Mouse (Mus musculus): ENCODE measurements around the gene Nckipsd. TPM values are rescaled to one million over a fixed set of nuclear protein-coding genes. Genes with fewer than 3 reads are reported as not detected.

Nckipsd gene
- polyA plus RNA-seq, 1 experiment from 2014 or later = 10.0 TPM

DNA sequence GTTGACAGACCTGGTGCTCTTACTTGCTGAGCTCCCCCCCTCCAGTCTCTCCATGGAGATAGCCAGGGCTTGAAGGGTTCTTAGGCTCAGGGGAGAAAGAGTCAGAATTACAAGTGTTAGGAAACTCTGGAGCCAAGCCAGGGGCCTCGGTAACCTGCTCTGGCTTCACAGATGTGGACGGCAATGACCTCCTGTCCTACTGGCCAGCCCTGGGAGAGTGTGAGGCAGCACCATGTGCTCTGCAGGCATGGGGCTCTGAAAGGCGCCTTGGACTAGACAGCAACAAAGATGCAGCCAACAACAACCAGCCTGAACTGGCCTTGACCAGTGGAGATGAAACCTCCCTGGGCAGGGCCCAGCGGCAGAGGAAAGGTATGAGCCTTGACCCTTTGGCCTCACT, 39.2 kb downstream of the Nckipsd start:
- no peak overlapping the region for H3K4me2 ChIP-seq (ENCODE audit: low read depth, low read length)
- ATAC-seq (replicated peaks; ENCODE audit: extremely low read depth, insufficient read depth, low FRiP score) = no peak
- WGBS = 64% methylated on average over 4 of the region's 4 CpGs
- H3K4me3 ChIP-seq (ENCODE audit: low read length) = no peak overlapping the region
- no peak overlapping the region for H3K27ac ChIP-seq (ENCODE audit: low read length)
- H3K36me3 ChIP-seq (ENCODE audit: control insufficient read depth, insufficient read depth) = no peaks in the 10 kb centered on the region
- no peaks in the 10 kb centered on the region for H3K9me3 ChIP-seq (replicated peaks; ENCODE audit: control insufficient read depth, low read length)
- no peaks in the 10 kb centered on the region; the same call in 1 of the 2 replicates for H3K27me3 ChIP-seq (ENCODE audit: control insufficient read depth, insufficient read depth, low read length)
- no peak overlapping the region for H3K9ac ChIP-seq (ENCODE audit: low read length)
- no peaks in the 10 kb centered on the region for H3K4me1 ChIP-seq (ENCODE audit: control insufficient read depth, insufficient read depth, low read length)

DNA sequence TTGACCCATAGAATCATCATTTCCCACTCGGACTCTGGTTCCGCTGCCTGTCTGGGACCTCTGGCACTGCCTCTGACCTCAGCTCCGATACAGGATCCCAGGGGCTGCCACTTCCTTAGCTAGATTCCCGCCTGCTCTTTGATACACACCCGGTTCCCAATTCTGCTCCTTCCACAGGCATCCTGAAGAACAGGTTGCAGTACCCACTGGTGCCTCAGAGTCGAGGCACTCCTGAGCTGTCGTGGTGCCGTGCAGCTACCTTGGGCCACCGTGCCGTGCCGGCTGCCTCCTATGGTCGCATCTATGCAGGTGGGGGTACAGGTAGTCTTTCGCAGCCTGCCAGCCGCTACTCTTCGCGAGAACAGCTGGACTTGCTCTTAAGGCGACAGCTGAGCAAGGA, 40.3 kb downstream of the Nckipsd start:
- H3K27ac ChIP-seq (ENCODE audit: low read length) = no peak overlapping the region
- H3K4me1 ChIP-seq (ENCODE audit: control insufficient read depth, insufficient read depth, low read length) = peaks cover 9% of the 10 kb centered on the region
- H3K9ac ChIP-seq (ENCODE audit: low read length) = no peak overlapping the region
- WGBS = 59% methylated on average over 17 of the region's 17 CpGs
- no peaks in the 10 kb centered on the region; the same call in 1 of the 2 replicates for H3K27me3 ChIP-seq (ENCODE audit: control insufficient read depth, insufficient read depth, low read length)
- ATAC-seq (replicated peaks; ENCODE audit: extremely low read depth, insufficient read depth, low FRiP score) = no peak
- H3K4me3 ChIP-seq (ENCODE audit: low read length) = no peak overlapping the region
- H3K4me2 ChIP-seq (ENCODE audit: low read depth, low read length) = no peak overlapping the region
- H3K36me3 ChIP-seq (ENCODE audit: control insufficient read depth, insufficient read depth) = no peaks in the 10 kb centered on the region
- H3K9me3 ChIP-seq (replicated peaks; ENCODE audit: control insufficient read depth, low read length) = no peaks in the 10 kb centered on the region

DNA sequence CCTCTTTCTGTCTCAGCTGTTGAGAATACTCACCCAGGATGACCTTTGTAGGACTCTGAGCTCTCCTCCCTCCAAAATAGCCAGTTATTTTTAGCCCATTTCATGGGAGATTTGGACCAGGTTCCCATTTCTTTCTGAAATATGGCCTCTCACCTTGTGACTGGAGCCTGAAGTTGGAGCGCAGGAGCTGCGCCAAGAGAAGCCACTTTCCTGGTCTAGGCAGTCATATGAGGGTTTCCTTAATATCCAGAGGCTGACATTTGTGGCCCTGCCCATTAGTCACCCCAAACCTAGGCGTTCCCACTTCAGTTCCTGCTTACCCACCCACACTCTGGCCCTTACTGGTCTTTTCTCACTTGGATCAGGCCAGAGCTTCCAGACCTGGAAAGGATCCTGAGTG, 44.8 kb downstream of the Nckipsd start, which contains the start of gene Slc26a6:
Gene Slc26a6 (plus strand): TSS at position 308 of the 400 bp plus-strand sequence.
- Histone ChIP-seq H3K4me2 (ENCODE audit: low read depth, low read length) (peak within 1 kb of the TSS; percentile 98), H3K4me1 (ENCODE audit: control insufficient read depth, insufficient read depth, low read length) (peaks cover 24% of the 10 kb centered on the region), H3K27ac (ENCODE audit: low read length) (peak within 1 kb of the TSS; percentile 76), H3K36me3 (ENCODE audit: control insufficient read depth, insufficient read depth) (no peaks in the 10 kb centered on the region), H3K27me3 (ENCODE audit: control insufficient read depth, insufficient read depth, low read length) (no peaks in the 10 kb centered on the region; the same call in 1 of the 2 replicates), H3K9ac (ENCODE audit: low read length) (peak within 1 kb of the TSS; percentile 78), H3K9me3 (replicated peaks; ENCODE audit: control insufficient read depth, low read length) (no peaks in the 10 kb centered on the region), H3K4me3 (ENCODE audit: low read length) (peak within 1 kb of the TSS; percentile 75)
- WGBS = 84% methylated on average over 3 of the region's 3 CpGs
- no peak for ATAC-seq (replicated peaks; ENCODE audit: extremely low read depth, insufficient read depth, low FRiP score)

DNA sequence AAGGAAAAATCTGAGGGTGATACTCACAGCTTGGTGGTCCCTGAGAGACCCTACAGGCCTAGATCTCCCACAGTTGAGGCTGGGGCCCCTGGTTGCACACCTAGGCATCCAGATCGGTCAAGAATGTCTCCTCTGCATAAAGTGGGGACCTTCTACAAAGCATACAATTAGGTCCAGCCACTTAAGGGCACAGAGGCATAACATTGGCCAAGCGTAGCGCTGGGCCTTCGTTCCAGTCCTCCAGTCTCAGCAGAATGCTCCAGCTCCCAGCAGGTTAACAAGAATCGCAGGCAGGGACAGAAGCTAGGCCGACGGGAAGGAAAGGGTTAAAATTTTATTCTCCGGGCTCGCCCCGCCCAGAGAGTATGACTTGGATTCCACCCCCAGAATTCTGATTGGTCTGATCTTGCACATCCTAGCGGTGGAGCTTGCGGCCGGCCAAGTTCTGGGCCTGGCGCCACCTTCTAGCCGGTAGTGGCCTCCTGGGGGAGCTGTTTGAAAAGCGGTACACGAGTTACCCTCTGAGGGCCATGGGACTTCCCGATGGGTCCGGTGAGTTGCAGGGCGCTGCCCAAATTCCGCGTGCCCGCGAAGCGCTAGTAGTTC, 45.6 kb downstream of the Nckipsd start:
- Histone ChIP-seq H3K9ac (ENCODE audit: low read length) (peak overlapping the region; percentile 78), H3K27me3 (ENCODE audit: control insufficient read depth, insufficient read depth, low read length) (no peaks in the 10 kb centered on the region; the same call in 1 of the 2 replicates), H3K27ac (ENCODE audit: low read length) (peak overlapping the region; percentile 76), H3K36me3 (ENCODE audit: control insufficient read depth, insufficient read depth) (no peaks in the 10 kb centered on the region), H3K9me3 (replicated peaks; ENCODE audit: control insufficient read depth, low read length) (no peaks in the 10 kb centered on the region), H3K4me3 (ENCODE audit: low read length) (peak overlapping the region; percentile 75), H3K4me2 (ENCODE audit: low read depth, low read length) (peak overlapping the region; percentile 98), H3K4me1 (ENCODE audit: control insufficient read depth, insufficient read depth, low read length) (peaks cover 25% of the 10 kb centered on the region)
- peak; percentile 94 for ATAC-seq (replicated peaks; ENCODE audit: extremely low read depth, insufficient read depth, low FRiP score)
- 3% methylated on average over 25 of the region's 25 CpGs for WGBS

DNA sequence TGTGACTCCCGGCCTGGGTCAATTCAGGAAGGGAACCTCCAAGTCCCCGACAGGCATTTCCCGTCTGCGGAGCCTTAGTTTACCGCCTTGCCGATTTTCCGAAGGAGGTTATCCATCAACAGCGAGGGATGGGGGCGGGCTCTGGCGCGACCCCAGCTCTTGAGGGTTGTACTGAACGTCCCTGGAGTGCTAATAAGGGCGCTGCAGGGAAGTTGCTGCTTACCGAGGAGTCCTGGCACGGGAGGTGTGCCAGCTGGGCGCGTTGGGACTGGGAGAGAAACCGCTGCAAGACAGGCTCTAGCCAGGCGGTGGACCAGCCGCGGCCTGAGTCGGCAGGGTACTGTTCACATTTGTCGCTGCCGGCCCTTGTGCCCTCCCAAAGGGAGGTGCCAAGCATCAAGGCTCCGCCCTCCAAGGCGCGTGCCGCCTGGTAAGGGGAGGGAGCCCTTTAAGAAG, 46.1 kb downstream of the Nckipsd start:
- no peaks in the 10 kb centered on the region for H3K9me3 ChIP-seq (replicated peaks; ENCODE audit: control insufficient read depth, low read length)
- ATAC-seq (replicated peaks; ENCODE audit: extremely low read depth, insufficient read depth, low FRiP score) = peak; percentile 79

DNA sequence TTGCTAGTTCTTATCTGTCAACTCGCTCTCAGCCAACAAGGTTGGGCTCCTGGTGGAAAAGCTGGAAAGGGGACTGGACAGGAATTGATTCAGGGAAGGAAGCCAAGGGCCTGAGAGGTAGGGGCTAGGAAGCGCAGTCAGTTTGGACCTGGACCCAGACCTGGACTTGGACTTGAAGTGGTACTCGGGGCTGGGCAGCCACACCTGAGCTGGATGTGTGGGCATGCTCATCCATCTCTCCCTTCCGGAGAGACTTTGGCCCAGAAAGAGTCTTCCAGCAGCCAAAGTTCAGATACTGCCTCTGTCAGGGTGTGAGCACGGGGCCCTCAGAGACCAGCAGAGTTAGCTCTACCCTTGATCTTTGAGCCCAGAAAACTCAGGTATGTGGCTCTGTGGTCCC, 47.2 kb downstream of the Nckipsd start:
- peaks cover 33% of the 10 kb centered on the region for H3K4me1 ChIP-seq (ENCODE audit: control insufficient read depth, insufficient read depth, low read length)
- H3K4me2 ChIP-seq (ENCODE audit: low read depth, low read length) = peak overlapping the region; percentile 98
- no peak overlapping the region; the same call in 1 of the 2 replicates for H3K9ac ChIP-seq (ENCODE audit: low read length)
- no peaks in the 10 kb centered on the region; the same call in 1 of the 2 replicates for H3K27me3 ChIP-seq (ENCODE audit: control insufficient read depth, insufficient read depth, low read length)
- WGBS = 51% methylated on average over 5 of the region's 5 CpGs
- H3K27ac ChIP-seq (ENCODE audit: low read length) = no peak overlapping the region
- H3K36me3 ChIP-seq (ENCODE audit: control insufficient read depth, insufficient read depth) = no peaks in the 10 kb centered on the region
- H3K4me3 ChIP-seq (ENCODE audit: low read length) = no peak overlapping the region
- H3K9me3 ChIP-seq (replicated peaks; ENCODE audit: control insufficient read depth, low read length) = no peaks in the 10 kb centered on the region
- no peak for ATAC-seq (replicated peaks; ENCODE audit: extremely low read depth, insufficient read depth, low FRiP score)

More for the DNA sequence above, 46.1 kb downstream of the Nckipsd start:
- under 1% methylated on average over 28 of the region's 28 CpGs for WGBS
- peaks cover 31% of the 10 kb centered on the region for H3K4me1 ChIP-seq (ENCODE audit: control insufficient read depth, insufficient read depth, low read length)
- H3K27ac ChIP-seq (ENCODE audit: low read length) = peak overlapping the region; percentile 76
- H3K4me3 ChIP-seq (ENCODE audit: low read length) = peak overlapping the region; percentile 75
- peak overlapping the region; percentile 98 for H3K4me2 ChIP-seq (ENCODE audit: low read depth, low read length)
- no peaks in the 10 kb centered on the region for H3K36me3 ChIP-seq (ENCODE audit: control insufficient read depth, insufficient read depth)
- H3K9ac ChIP-seq (ENCODE audit: low read length) = peak overlapping the region; percentile 78
- H3K27me3 ChIP-seq (ENCODE audit: control insufficient read depth, insufficient read depth, low read length) = no peaks in the 10 kb centered on the region; the same call in 1 of the 2 replicates

DNA sequence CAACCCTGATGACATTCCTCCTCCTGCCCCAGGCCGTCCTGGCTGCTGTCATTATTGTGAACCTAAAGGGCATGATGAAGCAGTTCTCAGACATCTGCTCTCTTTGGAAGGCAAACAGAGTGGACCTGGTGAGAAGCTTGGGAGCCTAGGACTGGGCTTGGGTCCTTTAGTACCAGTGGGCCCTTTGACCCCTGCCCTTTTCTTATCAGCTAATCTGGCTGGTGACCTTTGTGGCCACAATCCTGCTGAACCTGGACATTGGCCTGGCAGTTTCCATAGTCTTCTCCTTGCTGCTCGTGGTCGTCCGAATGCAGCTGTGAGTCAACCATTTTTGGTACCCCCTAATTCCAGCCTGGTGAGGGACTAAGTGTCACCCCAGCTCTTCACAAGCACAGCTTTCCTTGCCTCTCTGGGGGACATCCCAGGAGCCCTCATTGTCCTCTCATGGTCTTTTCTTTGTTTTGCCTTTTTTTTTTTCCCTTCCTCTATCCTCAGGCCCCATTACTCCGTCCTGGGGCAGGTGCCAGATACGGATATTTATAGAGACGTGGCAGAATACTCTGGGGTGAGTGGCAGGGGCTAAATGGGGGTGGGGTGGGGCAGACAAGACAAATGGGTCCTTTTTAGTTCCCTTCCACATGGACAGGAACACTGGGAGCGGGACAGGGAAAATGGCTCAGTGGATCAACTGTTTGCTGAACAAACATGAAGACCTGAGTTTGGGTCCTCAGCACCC, 50.8 kb downstream of the Nckipsd start:
- H3K27ac ChIP-seq (ENCODE audit: low read length) = no peak overlapping the region

More for the DNA sequence above, 50.8 kb downstream of the Nckipsd start:
- no peaks in the 10 kb centered on the region; the same call in 1 of the 2 replicates for H3K27me3 ChIP-seq (ENCODE audit: control insufficient read depth, insufficient read depth, low read length)
- H3K9me3 ChIP-seq (replicated peaks; ENCODE audit: control insufficient read depth, low read length) = no peaks in the 10 kb centered on the region
- no peak overlapping the region for H3K4me3 ChIP-seq (ENCODE audit: low read length)
- ATAC-seq (replicated peaks; ENCODE audit: extremely low read depth, insufficient read depth, low FRiP score) = no peak
- no peak overlapping the region for H3K9ac ChIP-seq (ENCODE audit: low read length)
- 58% methylated on average over 8 of the region's 8 CpGs for WGBS
- 0 out of 2 replicates have a peak, but pooled peaks cover 3% of the 10 kb centered on the region for H3K36me3 ChIP-seq (ENCODE audit: control insufficient read depth, insufficient read depth)
- H3K4me1 ChIP-seq (ENCODE audit: control insufficient read depth, insufficient read depth, low read length) = peaks cover 21% of the 10 kb centered on the region
- 0 out of 2 replicates have a peak overlapping the region, but pooled peaks have one; percentile 15 for H3K4me2 ChIP-seq (ENCODE audit: low read depth, low read length)
